Mouse (Mus musculus): ENCODE measurements around the gene Ap3b1. TPM values are rescaled to one million over a fixed set of nuclear protein-coding genes. Genes with fewer than 3 reads are reported as not detected.
"Not testable (repeated sequence)": the region's sequence is repeated elsewhere in the genome, so short reads cannot be mapped to it uniquely, and the experiment has no call there.

Ap3b1 gene
- polyA plus RNA-seq, 1 experiment from 2014 or later = 41.3 TPM

GRCm38 (mm10) chr13:94338357-94338756, 20.4 kb upstream of the Ap3b1 start:
- Histone ChIP-seq H3K9me3 (ENCODE audit: control insufficient read depth, low read length) (no peaks in the 10 kb centered on the region), H3K27me3 (replicated peaks; ENCODE audit: control insufficient read depth, insufficient read depth, low read length) (no peaks in the 10 kb centered on the region), H3K36me3 (ENCODE audit: control insufficient read depth, insufficient read depth, low read length) (no peaks in the 10 kb centered on the region), H3K4me1 (replicated peaks; ENCODE audit: control insufficient read depth, insufficient read depth, low read length) (no peaks in the 10 kb centered on the region), H3K4me2 (no peak overlapping the region), H3K4me3 (ENCODE audit: low read depth, low read length) (no peak overlapping the region), H3K27ac (ENCODE audit: low read depth, low read length) (no peak overlapping the region), H3K9ac (ENCODE audit: low read depth, low read length) (no peak overlapping the region)
- no peak for DNase-seq (ENCODE audit: low spot score)
- no peak for ATAC-seq (replicated peaks; ENCODE audit: low FRiP score)
- WGBS = 81% methylated on average over 3 of the region's 3 CpGs

DNA sequence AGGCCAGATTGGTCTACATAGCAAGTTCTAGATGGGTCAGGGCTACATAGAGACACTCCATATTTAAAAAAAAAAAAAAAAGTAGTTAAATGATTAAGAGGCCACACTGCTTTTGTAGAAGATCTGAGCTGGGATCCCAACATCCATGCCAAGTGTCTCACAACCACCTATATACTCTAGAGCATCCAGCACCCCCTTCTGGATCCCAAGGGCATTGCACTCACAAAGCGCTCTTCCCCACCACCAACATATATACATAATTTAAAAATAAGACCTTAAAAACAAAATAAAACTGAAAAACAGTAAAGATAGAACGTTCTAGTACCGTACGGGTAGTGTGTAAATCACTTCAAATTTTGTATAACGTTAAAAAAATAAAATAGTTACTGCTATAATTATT, 15.6 kb upstream of the Ap3b1 start:
- no peak overlapping the region for H3K9ac ChIP-seq (ENCODE audit: low read depth, low read length)
- H3K27ac ChIP-seq (ENCODE audit: low read depth, low read length) = no peak overlapping the region
- no peak overlapping the region for H3K4me2 ChIP-seq
- H3K27me3 ChIP-seq (replicated peaks; ENCODE audit: control insufficient read depth, insufficient read depth, low read length) = no peaks in the 10 kb centered on the region
- no peaks in the 10 kb centered on the region for H3K4me1 ChIP-seq (replicated peaks; ENCODE audit: control insufficient read depth, insufficient read depth, low read length)
- H3K36me3 ChIP-seq (ENCODE audit: control insufficient read depth, insufficient read depth, low read length) = no peaks in the 10 kb centered on the region
- DNase-seq (ENCODE audit: low spot score) = no peak
- no peak for ATAC-seq (replicated peaks; ENCODE audit: low FRiP score)
- H3K4me3 ChIP-seq (ENCODE audit: low read depth, low read length) = no peak overlapping the region
- no peaks in the 10 kb centered on the region for H3K9me3 ChIP-seq (ENCODE audit: control insufficient read depth, low read length)
- WGBS = 88% methylated on average over 5 of the region's 5 CpGs

GRCm38 (mm10) chr13:94344600-94344999, 14.2 kb upstream of the Ap3b1 start:
- not testable (repeated sequence) for H3K4me1 ChIP-seq (replicated peaks; ENCODE audit: control insufficient read depth, insufficient read depth, low read length); H3K4me2 ChIP-seq; H3K27ac ChIP-seq (ENCODE audit: low read depth, low read length); H3K9ac ChIP-seq (ENCODE audit: low read depth, low read length); ATAC-seq (replicated peaks; ENCODE audit: low FRiP score); DNase-seq (ENCODE audit: low spot score); H3K9me3 ChIP-seq (ENCODE audit: control insufficient read depth, low read length); H3K4me3 ChIP-seq (ENCODE audit: low read depth, low read length); H3K27me3 ChIP-seq (replicated peaks; ENCODE audit: control insufficient read depth, insufficient read depth, low read length); H3K36me3 ChIP-seq (ENCODE audit: control insufficient read depth, insufficient read depth, low read length)
- 90% methylated on average over 14 of the region's 14 CpGs for WGBS

GRCm38 (mm10) chr13:94354584-94354983, 4.2 kb upstream of the Ap3b1 start:
- DNase-seq (ENCODE audit: low spot score) (no peak), ATAC-seq (replicated peaks; ENCODE audit: low FRiP score) (no peak)
- WGBS = 35% methylated on average over 3 of the region's 3 CpGs
- no peaks in the 10 kb centered on the region for H3K36me3 ChIP-seq (ENCODE audit: control insufficient read depth, insufficient read depth, low read length)
- H3K9ac ChIP-seq (ENCODE audit: low read depth, low read length) = no peak overlapping the region
- H3K4me1 ChIP-seq (replicated peaks; ENCODE audit: control insufficient read depth, insufficient read depth, low read length) = peaks cover 5% of the 10 kb centered on the region
- H3K4me3 ChIP-seq (ENCODE audit: low read depth, low read length) = no peak overlapping the region
- H3K27me3 ChIP-seq (replicated peaks; ENCODE audit: control insufficient read depth, insufficient read depth, low read length) = no peaks in the 10 kb centered on the region
- no peak overlapping the region for H3K27ac ChIP-seq (ENCODE audit: low read depth, low read length)
- H3K4me2 ChIP-seq = no peak overlapping the region
- no peaks in the 10 kb centered on the region for H3K9me3 ChIP-seq (ENCODE audit: control insufficient read depth, low read length)

- Histone ChIP-seq H3K4me2 (peak overlapping the region; percentile 98), H3K9me3 (ENCODE audit: control insufficient read depth, low read length) (no peaks in the 10 kb centered on the region), H3K4me3 (ENCODE audit: low read depth, low read length) (peak overlapping the region; percentile 76), H3K4me1 (replicated peaks; ENCODE audit: control insufficient read depth, insufficient read depth, low read length) (peaks cover 5% of the 10 kb centered on the region), H3K27me3 (replicated peaks; ENCODE audit: control insufficient read depth, insufficient read depth, low read length) (no peaks in the 10 kb centered on the region), H3K27ac (ENCODE audit: low read depth, low read length) (peak overlapping the region; percentile 78), H3K9ac (ENCODE audit: low read depth, low read length) (peak overlapping the region; percentile 86), H3K36me3 (ENCODE audit: control insufficient read depth, insufficient read depth, low read length) (no peaks in the 10 kb centered on the region)
- under 1% methylated on average over 9 of the region's 9 CpGs for WGBS
- ATAC-seq (replicated peaks; ENCODE audit: low FRiP score) = no peak
- DNase-seq (ENCODE audit: low spot score) = no peak
Observed at GRCm38 (mm10) chr13:94358101-94358400, 709 bp upstream of the Ap3b1 start.

GRCm38 (mm10) chr13:94359282-94359920, 641 bp downstream of the Ap3b1 start:
- Histone ChIP-seq H3K27ac (ENCODE audit: low read depth, low read length) (peak overlapping the region; percentile 78), H3K9ac (ENCODE audit: low read depth, low read length) (peak overlapping the region; percentile 86), H3K4me1 (replicated peaks; ENCODE audit: control insufficient read depth, insufficient read depth, low read length) (peaks cover 8% of the 10 kb centered on the region), H3K4me2 (peak overlapping the region; percentile 98), H3K9me3 (ENCODE audit: control insufficient read depth, low read length) (no peaks in the 10 kb centered on the region), H3K27me3 (replicated peaks; ENCODE audit: control insufficient read depth, insufficient read depth, low read length) (no peaks in the 10 kb centered on the region), H3K36me3 (ENCODE audit: control insufficient read depth, insufficient read depth, low read length) (0 out of 2 replicates have a peak, but pooled peaks cover 2% of the 10 kb centered on the region), H3K4me3 (ENCODE audit: low read depth, low read length) (peak overlapping the region; percentile 76)
- 13% methylated on average over 25 of the region's 25 CpGs for WGBS
- ATAC-seq (replicated peaks; ENCODE audit: low FRiP score) = no peak; the same call in 1 of the 2 replicates
- no peak for DNase-seq (ENCODE audit: low spot score)

DNA sequence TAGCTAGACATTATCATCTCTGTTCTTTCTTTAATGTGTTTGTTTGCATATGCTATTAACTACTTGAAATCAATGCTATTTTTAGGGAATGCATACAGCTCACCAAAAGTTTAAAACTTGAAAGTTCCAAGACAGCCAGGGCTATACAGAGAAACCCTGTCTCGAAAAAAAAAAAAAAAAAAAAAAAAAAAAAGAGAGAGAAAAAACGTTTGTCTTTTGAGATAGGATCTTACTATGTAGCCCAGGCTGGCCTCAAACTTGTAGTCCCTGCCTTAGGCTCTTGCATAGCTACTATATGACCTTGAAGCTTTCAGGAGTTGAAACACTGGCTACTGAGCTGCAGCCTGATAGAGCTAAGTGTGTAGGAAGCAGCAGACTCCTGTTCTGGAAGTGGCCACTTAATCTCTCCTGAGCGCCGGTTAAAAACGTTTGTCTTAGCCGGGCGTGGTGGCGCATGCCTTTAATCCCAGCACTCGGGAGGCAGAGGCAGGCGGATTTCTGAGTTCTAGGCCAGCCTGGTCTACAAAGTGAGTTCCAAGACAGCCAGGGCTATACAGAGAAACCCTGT, 2.3 kb downstream of the Ap3b1 start:
- not testable (repeated sequence) for ATAC-seq (replicated peaks; ENCODE audit: low FRiP score); H3K4me2 ChIP-seq; H3K9ac ChIP-seq (ENCODE audit: low read depth, low read length); H3K4me3 ChIP-seq (ENCODE audit: low read depth, low read length); H3K27me3 ChIP-seq (replicated peaks; ENCODE audit: control insufficient read depth, insufficient read depth, low read length); DNase-seq (ENCODE audit: low spot score); H3K36me3 ChIP-seq (ENCODE audit: control insufficient read depth, insufficient read depth, low read length); H3K27ac ChIP-seq (ENCODE audit: low read depth, low read length); H3K9me3 ChIP-seq (ENCODE audit: control insufficient read depth, low read length)
- WGBS = 83% methylated on average over 10 of the region's 10 CpGs
- H3K4me1 ChIP-seq (replicated peaks; ENCODE audit: control insufficient read depth, insufficient read depth, low read length) = peaks cover 19% of the 10 kb centered on the region

GRCm38 (mm10) chr13:94364336-94364735, 5.6 kb downstream of the Ap3b1 start:
- 0 out of 2 replicates have a peak, but pooled peaks cover 2% of the 10 kb centered on the region for H3K36me3 ChIP-seq (ENCODE audit: control insufficient read depth, insufficient read depth, low read length)
- H3K27me3 ChIP-seq (replicated peaks; ENCODE audit: control insufficient read depth, insufficient read depth, low read length) = no peaks in the 10 kb centered on the region
- WGBS = 78% methylated on average over 2 of the region's 2 CpGs
- DNase-seq (ENCODE audit: low spot score) (no peak), ATAC-seq (replicated peaks; ENCODE audit: low FRiP score) (no peak)
- H3K9ac ChIP-seq (ENCODE audit: low read depth, low read length) = no peak overlapping the region
- peaks cover 13% of the 10 kb centered on the region for H3K4me1 ChIP-seq (replicated peaks; ENCODE audit: control insufficient read depth, insufficient read depth, low read length)
- no peaks in the 10 kb centered on the region for H3K9me3 ChIP-seq (ENCODE audit: control insufficient read depth, low read length)
- no peak overlapping the region for H3K27ac ChIP-seq (ENCODE audit: low read depth, low read length)
- no peak overlapping the region for H3K4me2 ChIP-seq
- no peak overlapping the region for H3K4me3 ChIP-seq (ENCODE audit: low read depth, low read length)
